Comparison of ENCODE assay signal across 7 mouse cellular contexts in the genomic region with DNA sequence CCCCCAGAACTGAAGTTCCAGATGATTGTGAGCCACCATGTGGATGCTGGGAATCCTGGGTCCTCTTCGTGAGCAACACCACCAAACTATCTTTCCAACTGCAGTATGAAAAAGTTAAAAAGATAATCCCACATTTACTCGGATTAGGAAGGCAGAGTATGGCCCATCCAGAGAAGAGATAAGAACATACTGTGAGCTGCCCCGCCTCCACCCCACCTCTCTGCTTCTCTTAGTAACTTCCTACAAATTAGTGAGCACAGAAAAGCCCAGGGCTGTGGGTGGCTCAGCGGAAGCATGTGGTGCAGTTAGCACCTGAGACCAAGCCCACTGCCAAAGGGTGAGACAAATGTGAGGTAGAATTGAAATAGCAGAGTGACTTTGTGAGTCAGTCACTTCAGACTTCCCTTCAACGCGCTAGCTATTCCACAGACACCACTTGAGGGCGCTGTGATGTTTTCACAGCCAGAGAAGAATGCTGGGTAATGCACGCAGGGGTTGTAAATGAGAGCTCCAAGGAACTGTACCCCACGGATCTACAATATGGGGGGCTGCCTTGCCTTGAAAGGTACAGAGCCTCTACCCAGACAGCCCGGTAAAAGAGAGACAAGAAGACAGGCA.
DNase-seq lines count a peak whose midpoint lies in the region; ATAC-seq and TF ChIP-seq lines count a peak whose summit lies in the region.

No protein-coding gene starts in this region.

- peak; percentile 63 for ATAC-seq in granulocyte monocyte progenitor cell, adult 5-6 weeks (replicated peaks; ENCODE audit: poor library complexity, severe bottlenecking)

- peak; percentile 22 for DNase-seq in urinary bladder, adult 2 months (ENCODE audit: low spot score)
- DNase-seq in urinary bladder, postnatal 4 days (ENCODE audit: low spot score in 2 of 2): no peak
- peak; percentile 29 for DNase-seq in brain, embryonic 14.5 days (ENCODE audit: low read depth)
- peak; percentile 18 for DNase-seq in layer of hippocampus, adult 9-10 months (ENCODE audit: low spot score)
- DNase-seq in lung, postnatal 14 days: peak; percentile 48
- peak; percentile 21 for DNase-seq in testis, postnatal 14 days (ENCODE audit: low spot score)

- TF ChIP-seq POLR2A in brain, embryonic 14.5 days (IDR thresholded peaks at IDR 0.05; ENCODE audit: borderline replicate concordance, extremely low read depth, insufficient read depth, insufficient read length, poor library complexity, severe bottlenecking): no peak

- TF ChIP-seq CTCF in brain, embryonic 14.5 days (IDR thresholded peaks at IDR 0.05; ENCODE audit: borderline replicate concordance, extremely low read depth, insufficient read depth, insufficient read length): peak; percentile 41; the same call in 1 of the 2 replicates

Comparison
In these comparisons a context has a peak if more than half of its experiments do, and no peak if none do; other contexts are left out.
1. DNase-seq: peak in urinary bladder, adult 2 months (single experiment), brain, embryonic 14.5 days (single experiment), layer of hippocampus, adult 9-10 months (single experiment), lung, postnatal 14 days (single experiment) and testis, postnatal 14 days (single experiment); none in urinary bladder, postnatal 4 days (0 of 2).